Mouse (Mus musculus): ENCODE data around the gene Arih2.

Gene Arih2

DNA sequence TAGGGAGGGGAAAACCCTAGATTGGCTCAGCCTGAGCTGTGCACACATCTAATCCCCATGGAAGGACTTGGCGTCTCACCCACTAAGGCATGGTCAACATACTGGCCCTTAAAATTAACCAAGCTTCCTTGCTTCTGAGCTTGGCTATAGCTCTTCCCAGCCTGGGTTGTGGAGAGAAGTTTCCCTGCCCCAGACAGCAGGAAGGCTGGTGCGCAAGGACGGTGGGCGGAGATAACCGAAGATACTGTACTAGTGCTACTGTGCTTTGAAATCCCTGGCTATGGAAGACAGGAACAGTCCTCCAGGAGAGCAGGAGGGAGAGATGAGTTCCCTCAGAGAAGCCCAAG is 69.9 kb downstream of the Arih2 start:
- DNase-seq (ENCODE audit: low spot score in 2 of 2) = no peak

DNA sequence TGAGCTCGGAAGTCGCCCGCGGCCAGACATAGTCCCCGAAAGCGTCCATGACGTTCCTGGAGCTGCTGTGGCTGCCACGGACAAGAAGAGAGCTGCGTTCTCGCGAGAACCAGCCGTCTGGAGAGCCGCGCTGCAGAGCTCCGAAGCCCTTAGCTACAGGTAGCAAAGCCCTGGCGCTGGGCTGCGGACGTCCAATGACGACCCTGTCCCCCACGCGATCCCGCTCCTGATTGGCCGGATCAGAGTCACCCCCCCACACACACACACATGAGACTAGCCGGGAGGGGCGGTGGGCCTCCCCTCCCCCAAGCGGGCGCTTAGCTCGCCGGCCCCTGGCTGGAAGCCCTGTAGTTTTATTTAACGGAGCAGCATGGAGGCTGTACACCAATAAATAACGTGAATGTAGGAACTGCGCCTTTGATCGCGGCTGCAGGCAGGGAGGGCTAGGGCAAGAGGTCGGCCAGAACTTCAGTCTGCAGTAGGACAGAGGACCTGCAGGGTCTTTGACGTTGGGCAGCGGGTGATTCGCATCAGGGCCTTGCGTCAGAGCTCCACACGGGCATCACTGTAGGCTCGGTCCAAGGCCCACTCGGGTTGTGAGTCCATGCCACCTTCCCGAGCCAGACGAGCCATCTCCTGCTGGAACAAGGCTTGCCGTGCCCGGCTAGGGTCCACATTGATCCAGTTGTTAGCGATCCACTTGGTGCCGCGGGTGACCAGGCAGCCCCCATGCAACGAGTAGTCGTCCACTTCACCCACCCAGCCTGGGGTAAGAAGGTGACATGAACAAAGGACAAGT is 70.4 kb downstream of the Arih2 start, which contains the start of gene Wdr6:
Gene Wdr6 (minus strand): TSS at position 195 of the 799 bp plus-strand sequence.
- peak; percentile 93 to 94 for DNase-seq (ENCODE audit: low spot score in 2 of 2)

DNA sequence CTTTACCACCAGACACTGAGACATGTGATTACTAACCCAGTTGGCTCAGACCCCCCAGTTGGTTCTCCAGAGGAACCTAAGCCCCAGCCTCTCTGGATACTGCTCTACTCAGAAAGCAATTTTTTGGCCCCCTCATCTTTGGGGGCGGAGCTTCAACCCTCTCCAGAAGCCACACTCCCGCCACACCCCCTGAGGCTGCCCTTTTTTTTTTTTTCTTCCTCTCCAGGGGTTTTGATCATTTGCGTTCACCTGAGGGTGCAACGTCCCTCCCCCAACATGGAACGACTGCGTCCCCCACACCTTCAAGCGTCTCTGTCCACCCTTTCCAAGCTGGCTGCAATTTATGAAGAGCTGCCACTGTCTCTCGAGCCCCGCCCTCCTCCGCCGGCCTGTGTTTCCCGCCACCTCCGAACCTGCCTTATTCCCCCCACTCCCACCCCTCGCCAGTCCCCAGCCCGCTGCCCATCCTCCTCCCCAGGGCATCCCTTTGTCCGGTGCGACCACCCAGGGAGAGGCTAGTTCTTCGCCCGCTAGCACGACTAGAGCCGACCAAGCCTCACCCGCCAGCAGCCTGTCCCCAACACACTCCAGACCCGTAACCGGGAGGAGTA is 71.1 kb downstream of the Arih2 start:
- peak; percentile 52 to 74 for DNase-seq (ENCODE audit: low spot score in 2 of 2)

DNA sequence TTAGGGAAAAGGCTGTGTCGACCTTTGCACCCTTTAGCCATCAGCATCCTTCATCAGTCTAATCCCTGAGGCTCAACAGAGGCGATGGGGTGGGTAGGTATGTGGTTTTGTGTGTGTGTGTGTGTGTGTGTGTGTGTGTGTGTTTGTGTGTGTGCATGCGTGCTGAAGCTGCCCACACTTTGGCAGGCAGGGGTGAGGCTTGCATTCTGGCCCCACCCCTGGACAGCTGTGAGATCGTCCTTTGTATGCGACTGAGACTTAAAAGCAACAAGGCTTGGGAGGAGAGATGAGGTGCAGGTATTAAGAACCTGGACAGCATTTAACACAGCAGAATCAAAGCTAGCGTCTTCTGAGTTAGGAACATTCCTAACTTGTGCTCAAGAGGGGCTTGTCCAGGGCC is 72.2 kb downstream of the Arih2 start:
- DNase-seq (ENCODE audit: low spot score in 2 of 2) = no peak

DNA sequence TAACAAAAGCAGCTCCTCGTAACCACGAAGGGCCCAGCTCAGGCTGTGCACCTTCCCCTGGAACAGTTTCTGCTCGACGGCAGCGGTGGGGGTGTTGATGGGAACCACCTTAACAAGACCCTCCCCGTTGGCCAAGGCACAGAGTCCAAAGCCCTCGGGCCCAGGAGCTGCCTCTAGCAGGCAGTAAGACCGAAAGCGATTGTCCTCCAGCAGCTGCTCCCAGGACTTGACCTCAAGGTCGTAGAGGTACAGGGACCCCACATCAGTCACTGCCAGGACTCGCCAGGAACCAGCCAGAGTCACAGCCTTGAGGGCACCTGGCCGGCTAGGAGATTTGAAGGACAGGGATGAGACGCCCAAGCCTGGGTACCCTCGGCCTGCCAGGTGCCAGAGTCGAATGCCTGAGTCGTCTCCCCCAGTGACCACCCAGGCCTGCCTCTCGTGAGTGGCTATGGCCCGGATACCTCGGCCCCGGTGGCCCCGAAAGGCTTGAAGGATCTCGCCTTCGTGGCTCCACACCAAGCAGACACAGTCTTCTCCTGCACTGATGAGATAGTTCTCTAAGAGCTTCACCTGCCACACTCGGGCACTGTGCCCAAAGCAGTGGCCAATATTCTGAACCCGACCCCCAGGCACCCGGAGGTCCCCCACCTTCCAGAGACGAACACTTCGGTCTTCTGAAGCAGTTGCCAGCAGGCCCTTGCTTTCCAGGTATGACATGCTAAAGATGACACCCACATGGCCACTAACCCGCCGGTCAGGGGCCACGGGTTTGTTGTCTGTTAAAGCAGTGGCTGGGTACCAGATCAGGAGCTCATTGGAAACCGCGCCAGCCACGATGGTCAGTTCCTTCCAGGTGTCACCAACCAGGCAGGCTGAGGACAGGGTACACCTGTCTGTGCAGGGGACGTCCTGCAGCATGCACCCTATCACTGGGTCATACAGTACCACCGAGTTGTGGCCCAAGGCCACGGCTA is 73.6 kb downstream of the Arih2 start:
- no peak for DNase-seq (ENCODE audit: low spot score in 2 of 2)

DNA sequence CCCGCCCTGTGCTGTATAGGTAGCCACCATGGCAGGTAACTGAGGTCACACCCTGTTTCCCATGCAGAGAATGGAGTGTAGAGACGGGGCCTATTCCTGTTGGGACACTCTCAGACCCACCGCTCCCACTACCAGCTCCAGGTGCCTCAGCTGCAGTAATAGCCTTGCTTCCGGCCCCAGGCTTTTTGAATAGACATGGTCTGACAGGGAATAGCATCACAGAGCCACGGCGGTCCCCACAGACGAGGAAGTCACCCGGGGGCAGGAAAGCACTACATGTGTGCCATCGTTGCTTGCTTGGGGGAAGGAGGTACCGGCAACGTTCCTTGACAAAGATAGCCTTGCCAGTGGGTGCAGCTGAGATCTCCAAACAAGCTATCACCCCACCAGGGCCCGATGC is 74.3 kb downstream of the Arih2 start:
- DNase-seq (ENCODE audit: low spot score in 2 of 2) = no peak

DNA sequence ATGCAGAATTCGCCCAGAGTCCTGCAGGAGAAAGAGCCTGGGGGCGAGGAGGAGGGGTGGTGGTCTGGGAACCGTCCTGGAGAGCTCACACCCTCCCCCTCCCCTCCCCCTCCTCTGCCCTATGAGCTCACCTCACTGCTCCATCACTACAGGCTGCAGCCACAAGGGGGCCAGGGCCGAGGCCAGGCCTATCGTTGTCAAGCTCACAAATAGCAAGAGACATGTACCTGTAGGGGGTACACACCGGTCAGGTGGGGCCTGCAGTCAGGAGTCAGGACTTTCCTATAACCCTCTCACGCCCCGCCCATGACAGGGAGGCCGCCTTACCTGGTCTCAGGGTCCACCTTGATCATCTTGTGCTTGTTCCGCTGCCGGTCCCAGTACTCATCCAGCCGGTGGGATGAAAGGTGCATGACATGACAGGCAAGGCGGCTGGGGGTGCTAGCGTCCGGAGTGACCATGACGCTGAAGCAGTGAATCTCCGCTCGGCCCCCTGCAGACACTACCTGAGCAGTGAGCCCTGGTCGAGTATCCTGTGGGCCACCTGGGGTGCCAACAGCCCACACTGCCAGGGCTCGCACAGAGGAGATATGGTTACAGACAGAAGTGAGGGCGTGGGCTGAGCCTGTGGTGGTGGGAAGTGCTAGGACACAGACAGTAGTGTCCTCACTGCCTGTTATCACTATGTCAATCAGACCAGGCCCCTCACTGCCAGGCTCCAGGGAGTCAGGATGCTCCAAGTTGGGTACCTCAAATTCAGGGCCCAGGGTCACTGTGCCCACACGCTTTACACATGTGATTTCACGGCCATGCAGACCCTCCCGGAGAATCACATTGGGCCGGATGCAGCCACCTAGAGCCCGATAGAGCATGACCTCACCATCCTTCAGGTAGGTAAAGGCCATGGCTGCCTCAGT is 75.2 kb downstream of the Arih2 start:
- peak; percentile 58 to 79 for DNase-seq (ENCODE audit: low spot score in 2 of 2)

DNA sequence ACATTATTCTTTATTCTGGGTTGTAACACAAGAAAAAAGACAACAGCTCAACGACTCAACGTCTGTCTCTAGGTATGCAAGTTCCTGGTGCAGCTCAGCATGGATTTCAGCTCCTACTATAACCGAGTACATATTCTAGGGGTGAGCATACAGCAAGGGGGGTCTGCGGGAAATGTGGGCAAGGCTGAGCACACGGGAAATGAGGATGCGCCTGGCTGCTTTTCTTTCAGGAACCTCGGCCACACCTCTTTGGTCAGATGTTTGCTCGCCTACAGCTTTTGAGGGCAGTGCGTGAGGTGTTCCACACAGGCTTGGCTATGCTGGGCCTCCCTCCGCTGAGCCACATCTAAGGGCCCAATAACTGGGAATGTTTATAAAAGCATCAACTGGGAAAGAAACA is 76.9 kb downstream of the Arih2 start:
- no peak for DNase-seq (ENCODE audit: low spot score in 2 of 2)

DNA sequence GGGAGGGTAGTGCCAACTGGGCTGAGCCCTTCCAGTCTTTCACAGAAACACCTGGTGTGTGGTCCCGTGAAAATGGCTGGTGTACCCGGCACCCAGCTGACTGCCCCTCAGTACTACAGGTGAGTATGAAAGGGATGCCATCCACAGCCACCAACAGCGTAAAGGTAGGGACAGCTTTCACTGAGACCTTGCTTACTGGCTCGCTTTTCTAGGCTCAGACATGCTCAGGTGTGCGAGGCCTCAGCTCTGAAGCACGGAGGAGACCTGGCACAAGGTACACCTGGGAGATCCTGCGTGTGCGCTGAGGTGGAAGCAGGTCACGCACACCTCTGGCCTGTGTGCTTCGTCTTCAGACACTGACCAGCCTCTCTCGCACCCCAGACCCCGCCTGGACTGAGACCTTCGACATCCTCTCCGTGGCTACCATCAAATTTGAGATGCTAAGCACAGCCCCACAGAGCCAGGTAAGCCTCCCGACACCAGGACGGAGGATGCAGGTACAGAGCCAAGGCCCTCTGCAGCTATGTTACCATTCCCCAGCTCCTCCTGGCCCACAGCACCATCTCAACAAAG is 77.7 kb downstream of the Arih2 start:
- DNase-seq (ENCODE audit: low spot score in 2 of 2) = no peak

DNA sequence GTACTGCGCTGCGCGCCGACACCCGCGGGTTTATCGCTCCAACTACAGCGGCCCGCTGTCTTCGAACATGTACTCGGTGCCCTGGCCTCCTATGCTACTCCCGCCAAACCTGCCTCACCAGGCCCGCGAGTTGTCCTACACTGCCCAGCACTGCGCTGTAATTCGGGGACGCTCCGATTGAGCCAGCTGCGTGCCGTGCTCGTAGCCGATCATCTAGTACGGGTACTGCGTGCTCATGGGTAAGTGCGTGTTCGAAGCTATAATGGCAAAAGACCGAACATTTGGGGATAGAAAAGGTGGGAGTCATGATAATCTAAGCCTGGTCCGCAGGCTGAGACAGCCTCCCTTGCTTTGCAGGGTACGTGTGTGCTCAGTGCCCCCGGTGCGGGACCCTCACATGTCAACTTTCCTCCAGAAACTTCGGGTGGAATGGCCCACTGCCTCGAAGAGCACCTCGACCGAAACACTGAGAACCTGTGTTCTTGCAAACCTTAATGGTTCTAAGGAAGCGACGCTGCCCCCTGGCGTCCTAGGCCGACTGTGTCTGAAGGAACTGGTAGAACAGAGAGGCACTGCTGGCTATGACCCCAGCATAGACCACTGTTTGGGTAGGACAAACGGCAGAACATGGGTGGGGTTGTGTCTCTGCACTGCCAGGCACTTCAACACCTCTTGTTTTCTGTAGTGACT is 78.8 kb downstream of the Arih2 start:
- peak; percentile 62 to 86 for DNase-seq (ENCODE audit: low spot score in 2 of 2)

DNA sequence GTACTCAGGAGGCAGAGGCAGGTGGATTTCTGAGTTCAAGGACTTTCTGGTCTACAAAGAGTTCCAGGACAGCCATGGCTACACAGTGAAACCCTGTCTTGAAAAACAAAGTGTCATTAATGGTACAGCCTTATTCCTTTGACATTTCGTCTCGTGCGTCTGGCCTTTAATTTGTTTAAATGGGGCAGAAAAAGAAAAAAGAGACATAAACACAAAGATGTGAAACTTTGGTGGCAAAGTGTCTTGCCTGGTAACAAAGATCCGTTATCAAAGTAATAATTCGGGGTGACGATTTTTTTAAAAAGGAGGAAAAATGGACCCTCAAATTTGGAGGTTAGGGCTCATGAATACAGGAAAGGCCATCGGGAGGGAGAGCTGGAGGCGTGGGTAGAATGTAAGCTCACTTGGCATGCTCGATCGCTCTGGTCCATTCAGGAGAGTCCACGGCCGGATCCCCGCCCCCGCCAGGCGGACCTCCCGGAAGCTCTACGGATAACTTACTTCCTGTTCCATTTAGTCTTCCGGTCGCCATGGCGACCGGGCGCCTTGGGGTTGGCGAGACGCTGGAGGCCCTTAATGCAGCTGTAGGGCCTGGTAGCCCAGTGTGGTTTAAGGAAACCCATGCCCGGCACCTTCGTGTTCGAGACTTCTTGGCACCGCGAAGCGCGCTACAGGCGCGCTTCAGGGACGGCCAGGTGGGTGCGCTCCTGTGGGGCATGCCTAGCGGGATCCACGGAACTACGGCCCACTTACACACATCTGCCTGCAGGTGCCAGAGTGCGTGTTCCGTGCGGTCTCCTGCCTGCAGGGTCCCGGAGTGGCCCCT is 79.6 kb downstream of the Arih2 start, which contains the start of gene Dalrd3:
Gene Dalrd3 (plus strand): TSS at position 506 of the 826 bp plus-strand sequence.
- peak; percentile 86 to 90 for DNase-seq (ENCODE audit: low spot score in 2 of 2)

DNA sequence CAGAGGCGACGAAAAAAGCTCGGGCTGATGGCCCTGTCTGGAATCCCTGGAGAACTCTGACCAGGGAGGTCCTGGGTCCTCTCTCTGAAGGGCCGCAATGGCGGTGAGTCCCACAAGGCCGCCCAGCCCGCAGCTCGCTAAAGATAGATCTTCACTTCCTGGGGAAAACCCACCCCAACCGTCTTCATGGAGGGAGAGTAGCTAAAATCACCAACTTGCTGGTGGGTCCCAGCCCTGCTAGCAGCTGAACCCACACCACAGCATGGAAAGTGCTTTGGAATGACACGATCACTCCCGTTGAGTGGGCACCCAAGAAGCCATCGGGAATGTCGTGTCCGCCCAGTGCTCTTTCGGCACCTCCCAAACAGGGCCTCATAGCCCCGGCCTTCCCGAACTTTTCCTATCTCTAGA is 80.7 kb downstream of the Arih2 start:
- DNase-seq (ENCODE audit: low spot score in 2 of 2) = no peak

DNA sequence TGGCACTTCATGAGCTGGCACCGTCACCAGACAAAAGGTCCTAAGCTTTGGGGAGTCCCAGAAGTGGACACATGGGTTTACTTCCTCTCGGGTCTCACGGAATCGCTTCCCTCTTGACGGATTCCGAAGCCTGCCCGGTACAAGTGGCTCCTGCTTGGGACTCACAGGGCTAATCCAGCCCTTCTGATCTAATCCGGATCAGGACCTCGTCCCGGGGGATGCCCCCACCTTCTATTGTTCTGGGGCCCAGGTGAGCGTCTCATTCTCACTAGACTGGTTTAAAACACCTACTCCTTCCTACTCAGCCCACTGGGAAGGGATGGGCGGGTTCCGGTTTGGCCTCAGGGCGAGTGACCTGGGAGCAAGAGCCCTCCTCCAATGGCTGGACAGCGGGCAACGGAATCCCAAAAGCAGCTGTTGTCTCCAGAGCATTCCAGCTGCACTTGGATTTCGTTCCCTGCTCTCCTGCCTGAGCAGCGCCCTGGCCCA is 81.2 kb downstream of the Arih2 start:
- DNase-seq (ENCODE audit: low spot score in 2 of 2) = no peak

DNA sequence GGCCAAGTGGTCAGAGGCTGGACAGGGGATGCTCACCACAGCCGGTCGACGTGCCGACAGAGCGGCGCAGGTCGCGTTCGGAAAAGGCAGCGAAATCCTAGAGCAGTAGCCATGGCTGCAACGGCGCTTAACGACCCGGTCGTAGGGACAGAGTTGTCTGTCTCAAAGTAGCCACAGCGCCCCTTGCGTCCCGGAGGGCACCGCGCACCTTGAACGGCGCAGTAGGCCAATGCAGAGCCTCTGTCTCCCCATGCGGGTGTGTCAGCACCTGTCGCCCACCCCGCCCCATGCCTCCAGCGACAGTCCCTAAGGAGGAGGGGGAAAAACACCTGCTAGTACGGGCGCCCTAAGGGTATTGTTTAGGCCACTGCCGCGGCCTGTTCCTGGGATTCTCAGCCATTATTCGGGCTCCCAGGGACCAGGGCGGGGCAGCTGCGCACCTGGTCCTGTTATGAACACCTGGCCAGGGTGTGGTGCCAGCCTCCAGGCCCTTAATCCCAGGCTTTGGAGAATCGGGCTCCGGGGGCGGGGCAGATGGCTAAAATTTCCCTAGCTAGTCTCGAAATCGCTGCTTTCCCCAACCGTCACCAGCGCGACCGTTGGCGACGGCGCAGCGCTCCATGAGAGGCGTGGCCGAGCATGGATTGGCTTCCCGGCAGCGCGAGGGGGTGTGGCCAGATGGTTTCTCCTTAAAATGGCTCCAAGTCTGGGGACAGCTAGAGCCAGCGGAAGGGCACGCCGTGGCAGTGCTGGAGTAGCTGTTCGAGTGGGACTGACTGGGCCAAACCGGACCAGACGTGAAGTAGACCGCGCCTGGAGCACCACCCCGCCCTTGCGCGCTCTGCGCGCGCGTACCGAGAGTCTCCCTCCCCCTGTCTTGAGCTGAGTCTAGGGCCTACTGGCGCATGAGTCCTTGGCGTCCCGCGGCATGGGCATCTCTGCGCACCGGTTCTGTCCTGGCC is 82.1 kb downstream of the Arih2 start, which contains the start of gene Ndufaf3:
Gene Ndufaf3 (minus strand): TSS at position 620 of the 962 bp plus-strand sequence.
- peak; percentile 91 to 95 for DNase-seq (ENCODE audit: low spot score in 2 of 2)

DNA sequence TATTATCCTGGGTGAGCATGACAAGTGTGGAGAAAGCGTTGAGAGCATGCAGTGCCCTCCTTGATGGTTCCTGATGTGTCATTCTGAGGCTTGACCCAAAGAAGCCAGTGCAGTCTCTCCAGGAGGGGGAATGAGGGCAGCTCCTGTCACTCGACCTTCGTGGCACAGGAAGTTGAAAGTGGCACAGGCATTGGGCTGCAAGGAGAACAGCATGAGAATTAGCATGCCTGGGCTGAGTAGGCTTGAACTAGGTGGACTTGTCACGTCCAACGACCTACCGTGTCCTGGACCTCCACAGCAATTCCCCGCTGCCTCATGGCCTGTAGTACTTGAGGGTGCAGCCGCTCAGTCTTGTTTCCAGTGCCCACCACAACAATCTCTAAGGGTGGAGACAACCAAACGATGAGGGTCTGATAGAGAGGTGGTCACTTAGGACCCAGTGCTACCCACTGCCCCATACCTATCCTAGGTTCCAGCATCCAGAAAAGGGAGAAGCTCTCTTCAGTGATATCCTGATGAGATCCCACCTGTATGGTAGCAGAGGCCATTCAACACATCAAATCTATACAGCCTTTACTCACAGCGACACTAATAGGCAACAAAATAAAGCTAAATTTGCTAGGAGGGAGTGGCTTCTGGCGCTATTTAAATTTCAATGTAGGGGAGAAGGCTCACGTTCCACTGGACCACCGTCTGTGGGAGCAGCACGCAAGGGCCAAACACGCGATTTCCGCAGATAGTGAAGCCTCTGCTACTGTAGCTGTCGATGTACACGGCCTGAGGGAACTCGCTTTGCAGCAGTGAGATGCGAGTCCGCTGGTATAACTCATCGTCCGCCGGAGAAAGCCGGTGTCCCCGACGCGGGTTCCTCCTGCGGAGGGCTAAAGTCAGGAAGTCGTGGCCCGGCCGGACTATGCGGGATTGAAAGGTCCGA is 83.0 kb downstream of the Arih2 start:
- DNase-seq (ENCODE audit: low spot score in 2 of 2) = no peak

DNA sequence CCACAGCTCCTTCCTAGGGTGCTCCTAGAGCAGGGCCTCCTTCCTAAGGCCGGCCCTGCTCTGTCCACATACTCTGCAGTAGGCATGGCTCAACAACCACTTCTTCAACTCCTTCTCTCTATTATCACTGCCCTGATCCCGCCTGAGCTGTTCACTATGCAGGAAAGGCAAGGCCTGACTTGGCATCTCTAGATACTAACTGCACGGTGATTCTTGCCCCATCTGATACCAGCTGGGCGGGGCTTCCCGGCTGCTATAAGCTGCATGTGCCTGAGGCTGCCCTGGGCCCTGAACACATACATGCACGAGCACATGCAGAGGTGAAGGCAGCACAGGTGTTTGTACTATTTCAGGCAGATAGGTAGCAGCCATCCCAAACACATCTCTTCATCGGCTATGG is 85.1 kb downstream of the Arih2 start:
- no peak for DNase-seq (ENCODE audit: low spot score in 2 of 2)

DNA sequence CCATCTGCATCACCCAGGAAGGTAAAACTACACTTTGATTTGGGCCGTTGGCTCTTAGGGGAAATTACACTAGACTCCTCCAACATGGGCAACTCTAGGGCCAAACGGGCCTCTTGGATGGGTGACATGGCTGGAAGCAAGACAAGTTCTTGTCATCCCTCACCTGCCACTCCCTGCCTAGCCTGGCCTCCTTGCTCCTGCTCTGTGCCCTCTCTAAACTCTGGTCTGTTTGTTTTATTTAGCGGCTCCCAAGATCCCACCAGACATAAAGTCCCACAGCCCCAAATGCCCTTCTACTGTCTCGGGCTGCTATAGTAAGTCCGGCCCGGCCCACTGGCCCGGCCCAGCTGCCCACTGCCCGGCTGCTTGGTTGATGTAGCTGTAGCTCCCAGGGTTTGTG is 85.5 kb downstream of the Arih2 start:
- no peak for DNase-seq (ENCODE audit: low spot score in 2 of 2)

All from urinary bladder, postnatal 4 days (tissue).